ENCODE assay signal across 8 mouse cellular contexts in genomic region chr3:69317251-69318125, GRCm38 (mm10). TPM values are rescaled to one million over a fixed set of nuclear protein-coding genes. Genes with fewer than 3 reads are reported as not detected.
A peak's percentile ranks its signal among the peaks of the same experiment; 100 is the strongest.
DNase-seq lines count a peak whose midpoint lies in the region; ATAC-seq lines count a peak whose summit lies in the region.

No protein-coding gene starts in this region.

- H3K9ac ChIP-seq in embryonic facial prominence, embryonic 12.5 days = peak overlapping the region; percentile 81
- peak overlapping the region; percentile 88 for H3K9ac ChIP-seq in heart, embryonic 16.5 days (ENCODE audit: low read length)
- peak overlapping the region; percentile 91 for H3K9ac ChIP-seq in midbrain, embryonic 15.5 days

- under 1% methylated on average over 73 of the region's 73 CpGs for WGBS in embryonic facial prominence, embryonic 12.5 days
- WGBS in heart, embryonic 16.5 days = 1% methylated on average over 71 of the region's 73 CpGs
- under 1% methylated on average over 71 of the region's 73 CpGs for WGBS in limb, embryonic 10.5 days
- under 1% methylated on average over 71 of the region's 73 CpGs for WGBS in midbrain, embryonic 15.5 days

- no peaks in the 10 kb centered on the region for H3K36me3 ChIP-seq in embryonic facial prominence, embryonic 12.5 days
- H3K36me3 ChIP-seq in heart, embryonic 16.5 days (ENCODE audit: control insufficient read depth, insufficient read depth) = no peaks in the 10 kb centered on the region
- no peaks in the 10 kb centered on the region for H3K36me3 ChIP-seq in limb, embryonic 10.5 days
- H3K36me3 ChIP-seq in midbrain, embryonic 15.5 days (replicated peaks) = no peaks in the 10 kb centered on the region

- peak; percentile 13; the same call in 1 of the 2 replicates for ATAC-seq in embryonic facial prominence, embryonic 12.5 days (ENCODE audit: insufficient number of reproducible peaks, insufficient read depth, low FRiP score, low TSS enrichment)
- peak; percentile 28 for ATAC-seq in heart, embryonic 16.5 days (replicated peaks; ENCODE audit: extremely low read depth, insufficient read depth, low FRiP score)
- ATAC-seq in midbrain, embryonic 15.5 days (replicated peaks) = peak; percentile 67

- peak overlapping the region; percentile 67 for H3K27ac ChIP-seq in embryonic facial prominence, embryonic 12.5 days
- H3K27ac ChIP-seq in heart, embryonic 16.5 days (ENCODE audit: low read length) = peak overlapping the region; percentile 85
- H3K27ac ChIP-seq in limb, embryonic 10.5 days = peak overlapping the region; percentile 96
- H3K27ac ChIP-seq in midbrain, embryonic 15.5 days = peak overlapping the region; percentile 94

- peaks cover 4% of the 10 kb centered on the region; the same call in 1 of the 2 replicates for H3K27me3 ChIP-seq in embryonic facial prominence, embryonic 12.5 days
- H3K27me3 ChIP-seq in heart, embryonic 16.5 days (ENCODE audit: control insufficient read depth, insufficient read depth, low read length) = no peaks in the 10 kb centered on the region
- H3K27me3 ChIP-seq in limb, embryonic 10.5 days (ENCODE audit: low read depth, poor library complexity, severe bottlenecking) = peaks cover 11% of the 10 kb centered on the region; the same call in 1 of the 2 replicates
- H3K27me3 ChIP-seq in midbrain, embryonic 15.5 days (replicated peaks) = no peaks in the 10 kb centered on the region

- H3K4me3 ChIP-seq in embryonic facial prominence, embryonic 12.5 days = peak overlapping the region; percentile 68
- H3K4me3 ChIP-seq in heart, embryonic 16.5 days (ENCODE audit: low read length) = peak overlapping the region; percentile 90
- peak overlapping the region; percentile 78 for H3K4me3 ChIP-seq in limb, embryonic 10.5 days
- peak overlapping the region; percentile 63 for H3K4me3 ChIP-seq in midbrain, embryonic 15.5 days

- DNase-seq in cerebellum, adult 9-11 months = peak; percentile 50
- DNase-seq in cerebellum, adult 9-10 months = no peak
- peak; percentile 18 for DNase-seq in T-cell, adult 2 months (ENCODE audit: low spot score)
- no peak for DNase-seq in limb, embryonic 10.5 days (ENCODE audit: low spot score)
- DNase-seq in thymus, adult 18-20 months = peak; percentile 13 to 16

- H3K4me2 ChIP-seq in embryonic facial prominence, embryonic 12.5 days (replicated peaks) = peak overlapping the region; percentile 88
- H3K4me2 ChIP-seq in heart, embryonic 16.5 days (ENCODE audit: low read depth, low read length) = peak overlapping the region; percentile 95
- H3K4me2 ChIP-seq in midbrain, embryonic 15.5 days = peak overlapping the region; percentile 96

- H3K4me1 ChIP-seq in embryonic facial prominence, embryonic 12.5 days = peaks cover 19% of the 10 kb centered on the region
- peaks cover 10% of the 10 kb centered on the region; the same call in 1 of the 2 replicates for H3K4me1 ChIP-seq in heart, embryonic 16.5 days (ENCODE audit: control insufficient read depth, insufficient read depth, low read length)
- peaks cover 27% of the 10 kb centered on the region for H3K4me1 ChIP-seq in limb, embryonic 10.5 days
- peaks cover 34% of the 10 kb centered on the region for H3K4me1 ChIP-seq in midbrain, embryonic 15.5 days

- no peaks in the 10 kb centered on the region for H3K9me3 ChIP-seq in embryonic facial prominence, embryonic 12.5 days
- H3K9me3 ChIP-seq in heart, embryonic 16.5 days (replicated peaks; ENCODE audit: control insufficient read depth, low read length) = no peaks in the 10 kb centered on the region
- no peaks in the 10 kb centered on the region for H3K9me3 ChIP-seq in limb, embryonic 10.5 days (replicated peaks)
- H3K9me3 ChIP-seq in midbrain, embryonic 15.5 days = no peaks in the 10 kb centered on the region

RNA-seq across cellular contexts. Expression of gene Ppm1l, which starts 0.8 kb away (rescaled TPM):
- 11.9 and 14.5 TPM in 2 replicates for polyA plus RNA-seq in embryonic facial prominence, embryonic 12.5 days (2016; fragmentation: Nextera tagmentation; extraction: Ambion mirVana)
- polyA plus RNA-seq in heart, embryonic 16.5 days (2015; fragmentation: Nextera tagmentation; extraction: Ambion mirVana) = 8.4 and 9.9 TPM in 2 replicates
- 6.7 and 9.5 TPM in 2 replicates for polyA plus RNA-seq in limb, embryonic 10.5 days (2016; fragmentation: Nextera tagmentation; extraction: Ambion mirVana)
- polyA plus RNA-seq in midbrain, embryonic 15.5 days (2015; fragmentation: Nextera tagmentation; extraction: Ambion mirVana) = 24.7 and 26.0 TPM in 2 replicates

Comparison
In these comparisons a context has a peak if more than half of its experiments do, and no peak if none do; other contexts are left out.
1. DNase-seq: peak in cerebellum, adult 9-11 months (single experiment), T-cell, adult 2 months (single experiment) and thymus, adult 18-20 months (2 of 2); none in cerebellum, adult 9-10 months (single experiment) and limb, embryonic 10.5 days (single experiment).
2. ATAC-seq: peak in every context shown above with its lines; median percentile 67 in midbrain, embryonic 15.5 days; 28 in heart, embryonic 16.5 days; 13 in embryonic facial prominence, embryonic 12.5 days.
3. Peak in every context shown above with its lines, with median percentiles within 50 percentile points of each other: H3K27ac ChIP-seq, H3K4me2 ChIP-seq, H3K4me3 ChIP-seq and H3K9ac ChIP-seq.